Mouse (Mus musculus) erythroblast, embryonic 14.5 days (primary cell): ENCODE measurements around the gene Sox6.

ENCODE experiments used
- GATA1 ChIP-seq: IDR thresholded peaks from 2 replicates; pipeline ENCODE4 v1.6.1; 2012; ENCODE audit warnings: low read length, inconsistent platforms, mixed read lengths
- TAL1 ChIP-seq: IDR thresholded peaks from 3 replicates; pipeline ENCODE4 v1.6.1; 2012; ENCODE audit warnings: low read length, inconsistent platforms, mixed read lengths

GRCm38 (mm10) chr7:115752121-115752634, 286.4 kb downstream of the Sox6 start:
- TF ChIP-seq GATA1 (no peak), TAL1 (no peak)
